Mouse (Mus musculus): ENCODE measurements around the gene Fabp3. TPM values are rescaled to one million over a fixed set of nuclear protein-coding genes. Genes with fewer than 3 reads are reported as not detected.

Fabp3 gene
- polyA plus RNA-seq, 1 experiment: 126 TPM

GRCm38 (mm10) chr4:130312526-130312925 lies 4.1 kb downstream of the Fabp3 start:
- no peak for TF ChIP-seq POLR2A (IDR thresholded peaks at IDR 0.05; ENCODE audit: borderline replicate concordance, extremely low read depth, insufficient read depth, insufficient read length, poor library complexity, severe bottlenecking)
- no peak for TF ChIP-seq CTCF (IDR thresholded peaks at IDR 0.05; ENCODE audit: borderline replicate concordance, extremely low read depth, insufficient read depth, insufficient read length)

DNA sequence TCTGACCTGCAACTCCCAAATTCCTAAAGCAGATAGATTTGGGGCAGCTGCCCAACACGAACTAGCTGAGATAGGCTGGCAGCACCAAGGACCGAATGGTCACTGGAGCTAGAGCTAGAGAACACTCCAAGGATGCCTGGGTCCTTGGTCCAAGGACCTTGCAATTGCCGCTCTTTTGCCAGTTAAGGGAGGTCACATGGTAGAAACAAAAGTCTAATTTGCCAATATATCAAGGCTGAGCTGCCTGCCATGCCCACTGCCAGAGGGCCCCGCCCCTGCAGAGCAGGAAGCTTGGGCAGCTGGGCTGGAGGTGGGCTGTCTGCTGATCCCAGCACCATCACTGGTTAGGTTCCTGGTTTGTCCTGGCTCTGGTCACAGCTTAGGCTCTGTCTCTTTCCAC lies 5.2 kb downstream of the Fabp3 start:
- TF ChIP-seq CTCF (IDR thresholded peaks at IDR 0.05; ENCODE audit: borderline replicate concordance, extremely low read depth, insufficient read depth, insufficient read length): no peak
- TF ChIP-seq POLR2A (IDR thresholded peaks at IDR 0.05; ENCODE audit: borderline replicate concordance, extremely low read depth, insufficient read depth, insufficient read length, poor library complexity, severe bottlenecking): no peak
- no peak for DNase-seq (ENCODE audit: low read depth)

More at GRCm38 (mm10) chr4:130312526-130312925, 4.1 kb downstream of the Fabp3 start:
- no peak for DNase-seq (ENCODE audit: low read depth)

DNA sequence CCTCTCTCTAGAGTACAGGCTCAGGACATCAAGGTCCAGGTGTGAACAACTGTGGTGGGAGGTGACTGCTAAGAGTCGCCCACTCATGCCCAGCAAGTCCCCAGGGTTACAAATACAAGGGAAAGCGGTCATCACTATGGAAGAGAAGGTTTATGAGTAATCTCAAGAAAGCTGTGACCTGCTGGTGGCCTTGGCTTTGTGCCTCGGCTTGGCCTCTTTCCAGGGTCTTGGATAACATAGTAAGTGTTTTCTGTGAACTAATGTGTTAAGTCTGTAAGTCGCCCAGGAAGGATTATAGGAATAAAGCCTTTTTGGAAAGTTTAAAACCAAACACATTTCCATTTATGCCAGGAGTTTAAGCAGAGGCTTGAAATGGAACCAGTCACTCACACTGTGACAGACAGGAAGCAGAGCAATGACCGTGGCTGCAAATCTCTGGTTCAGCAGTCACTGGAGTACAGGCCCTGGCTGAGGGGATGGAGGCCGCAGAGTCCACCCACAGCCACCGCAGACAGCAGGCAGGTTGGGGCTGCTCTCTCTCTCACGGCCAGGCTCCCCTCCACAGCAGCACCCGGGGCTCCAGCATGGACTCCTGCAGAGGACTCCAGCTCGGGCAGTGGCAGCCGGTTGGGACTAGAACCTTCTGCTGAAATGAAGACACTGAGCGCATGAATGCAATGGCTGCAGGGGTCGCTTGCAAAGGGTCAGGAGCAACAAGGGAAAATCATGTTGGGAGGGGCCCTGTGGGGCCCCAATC lies 7.6 kb downstream of the Fabp3 start:
- peak; percentile 40 for DNase-seq (ENCODE audit: low read depth)
- TF ChIP-seq POLR2A (IDR thresholded peaks at IDR 0.05; ENCODE audit: borderline replicate concordance, extremely low read depth, insufficient read depth, insufficient read length, poor library complexity, severe bottlenecking) (no peak), CTCF (IDR thresholded peaks at IDR 0.05; ENCODE audit: borderline replicate concordance, extremely low read depth, insufficient read depth, insufficient read length) (no peak)

- DNase-seq (ENCODE audit: low read depth): no peak
- TF ChIP-seq POLR2A (IDR thresholded peaks at IDR 0.05; ENCODE audit: borderline replicate concordance, extremely low read depth, insufficient read depth, insufficient read length, poor library complexity, severe bottlenecking) (no peak), CTCF (IDR thresholded peaks at IDR 0.05; ENCODE audit: borderline replicate concordance, extremely low read depth, insufficient read depth, insufficient read length) (no peak)
These were observed 8.3 kb downstream of the Fabp3 start for GRCm38 (mm10) chr4:130316691-130317090.

DNA sequence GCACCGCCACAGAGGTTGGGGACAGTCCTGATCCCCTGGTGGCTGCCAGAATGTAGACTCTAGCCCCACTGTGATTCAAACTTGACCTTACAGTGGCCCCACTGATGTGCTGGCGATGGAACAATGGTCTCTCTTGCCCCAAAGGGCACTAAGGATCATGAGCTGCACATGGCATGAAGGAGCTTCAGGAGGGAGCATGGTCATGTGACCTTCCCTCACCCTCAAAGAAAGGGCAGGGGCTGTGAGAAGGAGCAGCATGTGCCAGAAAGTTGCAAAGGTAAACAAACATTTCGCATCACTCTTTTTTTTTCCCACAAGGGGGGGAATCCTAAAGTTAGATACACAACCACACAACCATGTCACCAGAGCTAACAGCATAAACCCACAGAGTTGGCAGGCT lies 9.7 kb downstream of the Fabp3 start:
- no peak for DNase-seq (ENCODE audit: low read depth)
- no peak for TF ChIP-seq POLR2A (IDR thresholded peaks at IDR 0.05; ENCODE audit: borderline replicate concordance, extremely low read depth, insufficient read depth, insufficient read length, poor library complexity, severe bottlenecking)
- no peak for TF ChIP-seq CTCF (IDR thresholded peaks at IDR 0.05; ENCODE audit: borderline replicate concordance, extremely low read depth, insufficient read depth, insufficient read length)

- no peak for TF ChIP-seq POLR2A (IDR thresholded peaks at IDR 0.05; ENCODE audit: borderline replicate concordance, extremely low read depth, insufficient read depth, insufficient read length, poor library complexity, severe bottlenecking)
- no peak for TF ChIP-seq CTCF (IDR thresholded peaks at IDR 0.05; ENCODE audit: borderline replicate concordance, extremely low read depth, insufficient read depth, insufficient read length)
- DNase-seq (ENCODE audit: low read depth): no peak
These were observed 11.2 kb downstream of the Fabp3 start for GRCm38 (mm10) chr4:130319564-130319963.

DNA sequence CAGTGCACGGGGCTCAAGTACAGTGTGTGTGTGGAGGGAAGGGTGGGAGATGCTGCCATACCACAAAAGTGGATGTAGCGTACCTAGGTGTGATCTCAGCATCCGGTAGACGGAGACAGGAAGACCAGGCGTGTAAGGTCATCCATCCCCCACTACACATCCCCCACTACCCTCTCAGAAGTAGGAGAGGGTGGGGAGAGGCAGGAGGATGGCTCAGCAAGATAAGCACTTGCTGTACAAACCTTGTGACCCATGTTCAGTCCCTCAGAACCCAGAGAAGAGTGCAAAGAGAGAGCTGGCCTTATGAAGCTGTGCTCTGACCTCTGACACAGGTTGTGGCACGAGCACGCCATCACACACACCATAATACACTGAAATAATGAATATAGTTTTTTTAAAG lies 13.2 kb downstream of the Fabp3 start:
- TF ChIP-seq POLR2A (IDR thresholded peaks at IDR 0.05; ENCODE audit: borderline replicate concordance, extremely low read depth, insufficient read depth, insufficient read length, poor library complexity, severe bottlenecking) (no peak), CTCF (IDR thresholded peaks at IDR 0.05; ENCODE audit: borderline replicate concordance, extremely low read depth, insufficient read depth, insufficient read length) (no peak)
- DNase-seq (ENCODE audit: low read depth): no peak

- no peak for TF ChIP-seq CTCF (IDR thresholded peaks at IDR 0.05; ENCODE audit: borderline replicate concordance, extremely low read depth, insufficient read depth, insufficient read length)
- no peak for TF ChIP-seq POLR2A (IDR thresholded peaks at IDR 0.05; ENCODE audit: borderline replicate concordance, extremely low read depth, insufficient read depth, insufficient read length, poor library complexity, severe bottlenecking)
- no peak for DNase-seq (ENCODE audit: low read depth)
These were observed 14.2 kb downstream of the Fabp3 start for GRCm38 (mm10) chr4:130322567-130322966.

DNA sequence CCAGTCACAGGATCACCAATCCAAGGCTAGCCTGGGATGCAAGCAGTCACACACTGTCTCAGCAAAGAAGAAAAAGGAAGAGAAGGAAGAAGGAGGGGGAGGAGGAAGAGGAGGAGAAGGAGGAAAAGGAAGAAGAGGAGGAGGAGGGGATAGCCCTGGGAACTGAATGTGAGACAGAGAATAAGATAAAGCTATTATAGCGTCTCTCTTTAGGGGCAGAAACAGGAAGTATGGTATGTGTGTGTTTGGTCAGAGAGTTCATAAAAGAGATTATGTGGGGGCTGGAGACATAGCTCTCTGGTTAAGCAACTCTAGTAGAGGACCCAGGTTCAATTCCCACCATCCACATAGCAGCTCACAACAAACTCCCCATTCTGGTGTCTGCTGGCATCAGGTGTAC lies 14.8 kb downstream of the Fabp3 start:
- TF ChIP-seq POLR2A (IDR thresholded peaks at IDR 0.05; ENCODE audit: borderline replicate concordance, extremely low read depth, insufficient read depth, insufficient read length, poor library complexity, severe bottlenecking): no peak
- no peak for DNase-seq (ENCODE audit: low read depth)

DNA sequence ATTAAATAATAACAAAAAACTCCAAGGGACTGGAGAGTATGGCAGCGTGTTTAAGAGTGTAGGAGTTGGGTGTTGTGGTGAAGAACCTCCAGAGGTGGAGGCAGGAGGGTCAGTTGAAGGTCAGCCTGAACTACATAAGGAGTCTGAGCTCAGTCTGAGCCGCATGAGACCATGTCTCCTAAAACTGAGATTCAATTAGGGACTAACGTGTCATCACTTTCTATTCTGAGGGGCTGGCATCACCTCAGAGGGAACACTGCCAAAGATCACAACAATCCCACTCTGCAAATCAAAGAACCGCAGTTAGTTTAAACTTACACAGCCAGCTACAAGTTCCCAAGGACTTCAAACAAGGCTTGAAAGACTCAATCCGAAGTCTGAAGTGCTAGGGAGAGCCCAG lies 15.2 kb downstream of the Fabp3 start:
- no peak for TF ChIP-seq POLR2A (IDR thresholded peaks at IDR 0.05; ENCODE audit: borderline replicate concordance, extremely low read depth, insufficient read depth, insufficient read length, poor library complexity, severe bottlenecking)
- no peak for TF ChIP-seq CTCF (IDR thresholded peaks at IDR 0.05; ENCODE audit: borderline replicate concordance, extremely low read depth, insufficient read depth, insufficient read length)
- peak; percentile 16 for DNase-seq (ENCODE audit: low read depth)

GRCm38 (mm10) chr4:130325446-130325845 lies 17.1 kb downstream of the Fabp3 start:
- TF ChIP-seq CTCF (IDR thresholded peaks at IDR 0.05; ENCODE audit: borderline replicate concordance, extremely low read depth, insufficient read depth, insufficient read length) (peak; percentile 12; the same call in 1 of the 2 replicates), POLR2A (IDR thresholded peaks at IDR 0.05; ENCODE audit: borderline replicate concordance, extremely low read depth, insufficient read depth, insufficient read length, poor library complexity, severe bottlenecking) (no peak)
- no peak for DNase-seq (ENCODE audit: low read depth)

GRCm38 (mm10) chr4:130327366-130327765 lies 19.0 kb downstream of the Fabp3 start:
- no peak for DNase-seq (ENCODE audit: low read depth)
- TF ChIP-seq POLR2A (IDR thresholded peaks at IDR 0.05; ENCODE audit: borderline replicate concordance, extremely low read depth, insufficient read depth, insufficient read length, poor library complexity, severe bottlenecking) (no peak), CTCF (IDR thresholded peaks at IDR 0.05; ENCODE audit: borderline replicate concordance, extremely low read depth, insufficient read depth, insufficient read length) (no peak)
